Mouse (Mus musculus) lung, embryonic 14.5 days (tissue): ENCODE data around the gene Card19. TPM values are rescaled to one million over a fixed set of nuclear protein-coding genes. Genes with fewer than 3 reads are reported as not detected.

Experiments
- ATAC-seq: fragments of 200-750 bp; cut with Nextera tagmentation; 2 replicates; pipeline ENCODE4 v1.8.0; 2017; ENCODE audit warnings: mild to moderate bottlenecking, moderate TSS enrichment, moderate library complexity; ENCODE audit not compliant: insufficient read depth
- DNase-seq: peaks from one replicate; pipeline ENCODE4 v3.0.0-alpha.2; 2015
- H3K27ac ChIP-seq: fragments of 300-500 bp; sonication (generic); 2 replicates; pipeline ENCODE4 v1.5.1; 2014; ENCODE audit warnings: low read depth, mild to moderate bottlenecking, moderate library complexity
- H3K27me3 ChIP-seq: fragments of 300-500 bp; sonication (generic); 2 replicates; pipeline ENCODE4 v1.6.1; 2014; ENCODE audit warnings: low read length, control low read depth; ENCODE audit not compliant: insufficient read depth
- H3K36me3 ChIP-seq: fragments of 300-500 bp; sonication (generic); 2 replicates; pipeline ENCODE4 v1.6.1; 2014; ENCODE audit warnings: control low read depth; ENCODE audit not compliant: insufficient read depth
- H3K4me1 ChIP-seq: fragments of 300-500 bp; sonication (generic); 2 replicates; pipeline ENCODE4 v1.6.1; 2014; ENCODE audit warnings: antibody characterized with exemption, control low read depth; ENCODE audit not compliant: insufficient read depth
- H3K4me2 ChIP-seq: fragments of 300-500 bp; sonication (generic); 2 replicates; pipeline ENCODE4 v1.6.1; 2014; ENCODE audit warnings: mild to moderate bottlenecking
- H3K4me3 ChIP-seq: fragments of 300-500 bp; sonication (generic); 2 replicates; pipeline ENCODE4 v1.5.1; 2014; ENCODE audit warnings: low read depth, low read length
- H3K9ac ChIP-seq: fragments of 300-500 bp; sonication (generic); 2 replicates; pipeline ENCODE4 v1.6.1; 2014
- H3K9me3 ChIP-seq: fragments of 300-500 bp; sonication (generic); 2 replicates; pipeline ENCODE4 v1.6.1; 2016; ENCODE audit warnings: low read depth, low read length, control low read depth
- CTCF ChIP-seq: IDR thresholded peaks from 2 replicates; pipeline ENCODE4 v1.5.1; 2016; ENCODE audit warnings: antibody characterized with exemption, low read depth
- WGBS: fragments of 180-500 bp; shearing (Covaris S2); extraction: QIAGEN DNeasy Blood & Tissue Kit; methylation state at CpG from one replicate; pipeline ENCODE4 v1.1.7; 2014; 5-methylcytosine and 5-hydroxymethylcytosine counted together
- polyA plus RNA-seq: library from polyadenylated mRNA; unstranded; fragments of >200 nt; fragmentation: Nextera tagmentation; extraction: Ambion mirVana; gene quantifications from 2 replicates; pipeline ENCODE4 v1.2.1, GENCODE M21; 2014

Card19 gene
- polyA plus RNA-seq, 1 experiment from 2014 or later = 47.9 TPM

DNA sequence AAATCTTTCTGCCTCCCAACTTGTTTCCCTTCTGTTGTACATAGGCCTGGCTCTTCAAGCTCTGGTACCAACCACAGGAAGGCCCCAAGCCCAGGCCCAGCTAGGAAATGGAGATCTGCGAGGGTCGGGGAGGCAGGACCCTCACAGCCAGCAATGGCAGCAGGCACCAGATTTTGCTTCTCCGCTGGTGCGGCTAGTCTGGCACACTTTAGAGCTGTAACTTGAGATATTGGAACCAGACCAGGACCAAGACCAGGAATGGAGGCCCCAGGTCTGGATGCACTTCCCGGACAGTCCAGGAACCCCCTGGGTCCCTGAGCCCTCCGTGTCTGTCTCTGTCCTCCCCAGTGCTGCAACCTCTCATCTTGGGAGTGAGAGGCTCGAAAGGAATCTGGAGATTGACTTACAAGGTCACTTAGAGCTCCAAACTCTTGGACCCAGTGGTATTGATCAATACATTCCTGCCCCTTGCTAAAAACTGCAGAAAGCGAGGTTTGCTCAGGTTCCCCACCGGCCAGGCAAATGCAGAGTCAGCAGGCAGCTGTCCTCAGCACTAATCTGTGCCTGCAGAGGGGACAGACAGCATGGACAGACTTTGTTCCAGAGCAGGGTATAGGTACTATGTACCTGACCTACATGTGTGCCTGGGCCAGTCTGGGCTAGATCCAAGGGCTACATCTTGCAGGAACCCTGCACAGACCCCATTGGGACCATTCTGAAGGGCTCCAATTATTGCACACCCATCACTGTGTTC is 1.1 kb upstream of the Card19 start:
- no peaks in the 10 kb centered on the region for H3K27me3 ChIP-seq
- peaks cover 13% of the 10 kb centered on the region; the same call in 1 of the 2 replicates for H3K4me1 ChIP-seq
- H3K9me3 ChIP-seq = no peaks in the 10 kb centered on the region
- no peak overlapping the region for H3K9ac ChIP-seq
- ATAC-seq = peak; percentile 22; the same call in 1 of the 2 replicates
- H3K27ac ChIP-seq = no peak overlapping the region
- no peak for TF ChIP-seq CTCF
- peak overlapping the region; percentile 84 for H3K4me2 ChIP-seq
- peak; percentile 36 for DNase-seq
- H3K36me3 ChIP-seq = no peaks in the 10 kb centered on the region
- no peak overlapping the region for H3K4me3 ChIP-seq
- WGBS = 48% methylated on average over 9 of the region's 9 CpGs

DNA sequence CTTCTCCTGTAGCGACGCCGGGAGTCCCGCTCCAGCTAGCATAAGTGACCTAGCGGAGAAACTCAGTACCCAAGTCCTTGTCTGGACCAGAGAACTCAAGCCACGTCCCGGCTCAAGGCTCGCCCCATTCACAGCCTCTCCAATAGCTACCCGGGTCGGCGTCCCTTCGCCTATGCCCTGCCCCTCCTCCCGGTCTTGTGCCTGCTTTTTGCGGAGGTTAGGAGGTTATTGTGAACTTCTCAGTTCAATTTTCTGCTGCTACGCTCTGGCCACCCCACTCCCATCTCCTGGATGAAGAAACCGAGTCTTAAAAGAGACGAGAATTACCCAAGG is 349 bp upstream of the Card19 start:
- Histone ChIP-seq H3K4me2 (peak overlapping the region; percentile 84), H3K9ac (peak overlapping the region; percentile 80), H3K4me1 (peaks cover 15% of the 10 kb centered on the region; the same call in 1 of the 2 replicates), H3K27ac (peak overlapping the region; percentile 80), H3K9me3 (no peaks in the 10 kb centered on the region), H3K36me3 (no peaks in the 10 kb centered on the region), H3K4me3 (peak overlapping the region; percentile 84), H3K27me3 (no peaks in the 10 kb centered on the region)
- ATAC-seq (no peak; the same call in 1 of the 2 replicates), DNase-seq (no peak)
- WGBS = 6% methylated on average over 17 of the region's 17 CpGs
- no peak for TF ChIP-seq CTCF

DNA sequence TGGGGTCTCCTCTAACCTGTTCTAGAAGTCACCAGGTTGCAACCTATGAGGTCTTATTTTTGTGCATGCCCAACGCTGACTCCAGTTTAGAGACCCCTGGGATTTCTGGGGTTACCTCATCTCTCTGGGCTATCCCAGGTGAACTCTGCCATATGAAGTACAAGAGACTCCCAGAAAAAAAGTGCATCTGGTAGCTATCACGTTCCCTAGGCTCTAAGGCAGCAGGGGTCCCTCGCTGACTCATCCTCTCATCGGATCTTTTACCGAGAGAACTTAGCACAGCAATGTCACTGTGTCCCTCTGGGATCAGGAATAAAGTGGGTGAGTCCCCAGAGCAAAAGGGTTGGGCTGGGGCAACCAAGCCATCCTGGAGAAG is 721 bp downstream of the Card19 start:
- Histone ChIP-seq H3K9me3 (no peaks in the 10 kb centered on the region), H3K4me3 (peak overlapping the region; percentile 84), H3K4me2 (peak overlapping the region; percentile 84), H3K9ac (peak overlapping the region; percentile 80), H3K36me3 (no peaks in the 10 kb centered on the region), H3K27ac (peak overlapping the region; percentile 67), H3K27me3 (no peaks in the 10 kb centered on the region), H3K4me1 (peaks cover 15% of the 10 kb centered on the region; the same call in 1 of the 2 replicates)
- ATAC-seq (no peak), DNase-seq (no peak)
- WGBS = 6% methylated on average over 5 of the region's 5 CpGs
- TF ChIP-seq CTCF = no peak

DNA sequence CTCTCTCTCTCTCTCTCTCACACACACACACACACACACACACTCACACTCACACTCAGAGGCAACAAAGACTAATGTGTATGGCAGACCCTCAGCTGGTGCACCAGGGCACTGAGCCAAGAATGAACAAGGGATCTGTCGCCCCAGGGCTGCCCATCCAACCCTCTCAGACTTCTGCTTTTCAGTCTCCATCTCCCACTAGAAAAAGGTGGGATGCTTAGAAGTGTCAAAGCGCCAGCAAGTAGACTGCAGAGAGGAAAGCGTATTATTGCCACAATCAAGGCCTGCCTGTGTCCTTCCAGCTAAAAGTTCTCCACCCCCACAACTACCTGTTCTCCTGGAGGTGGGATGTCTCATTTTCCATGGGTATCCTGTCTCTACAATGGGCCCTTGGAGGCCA is 1.4 kb downstream of the Card19 start:
- TF ChIP-seq CTCF = no peak
- H3K27me3 ChIP-seq = no peaks in the 10 kb centered on the region
- peak overlapping the region; percentile 84; the same call in 1 of the 2 replicates for H3K4me3 ChIP-seq
- no peak overlapping the region for H3K9ac ChIP-seq
- no peak overlapping the region for H3K27ac ChIP-seq
- peaks cover 15% of the 10 kb centered on the region; the same call in 1 of the 2 replicates for H3K4me1 ChIP-seq
- H3K9me3 ChIP-seq = no peaks in the 10 kb centered on the region
- DNase-seq = no peak
- peak overlapping the region; percentile 84 for H3K4me2 ChIP-seq
- H3K36me3 ChIP-seq = no peaks in the 10 kb centered on the region
- 71% methylated on average over 3 of the region's 3 CpGs for WGBS
- no peak for ATAC-seq

DNA sequence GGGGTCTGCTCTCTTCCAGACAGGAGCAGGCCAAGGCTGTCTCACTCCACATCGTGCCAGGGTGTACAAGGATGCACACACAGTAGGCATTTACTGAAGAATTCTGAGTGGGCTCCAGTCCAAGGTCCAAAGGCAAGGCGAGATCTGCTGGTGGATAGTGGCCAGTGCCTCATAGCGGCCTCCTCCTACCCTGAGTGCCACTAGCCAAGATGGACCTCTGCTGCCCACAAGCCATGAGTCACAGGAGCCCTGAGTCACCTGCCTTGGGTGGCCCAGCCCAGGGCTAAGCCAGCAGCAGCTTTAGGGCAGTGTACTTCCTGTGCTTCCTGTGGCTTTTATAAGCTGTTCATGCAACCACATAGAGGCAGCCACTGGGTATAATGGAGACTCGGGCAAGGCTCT is 2.3 kb downstream of the Card19 start:
- 0 out of 2 replicates have a peak overlapping the region, but pooled peaks have one; percentile 10 for H3K4me2 ChIP-seq
- H3K9ac ChIP-seq = no peak overlapping the region
- peaks cover 15% of the 10 kb centered on the region; the same call in 1 of the 2 replicates for H3K4me1 ChIP-seq
- no peak overlapping the region for H3K4me3 ChIP-seq
- no peak for DNase-seq
- H3K27ac ChIP-seq = no peak overlapping the region
- no peak for TF ChIP-seq CTCF
- H3K36me3 ChIP-seq = no peaks in the 10 kb centered on the region
- H3K9me3 ChIP-seq = no peaks in the 10 kb centered on the region
- no peaks in the 10 kb centered on the region for H3K27me3 ChIP-seq
- 62% methylated on average over 4 of the region's 4 CpGs for WGBS
- no peak for ATAC-seq

DNA sequence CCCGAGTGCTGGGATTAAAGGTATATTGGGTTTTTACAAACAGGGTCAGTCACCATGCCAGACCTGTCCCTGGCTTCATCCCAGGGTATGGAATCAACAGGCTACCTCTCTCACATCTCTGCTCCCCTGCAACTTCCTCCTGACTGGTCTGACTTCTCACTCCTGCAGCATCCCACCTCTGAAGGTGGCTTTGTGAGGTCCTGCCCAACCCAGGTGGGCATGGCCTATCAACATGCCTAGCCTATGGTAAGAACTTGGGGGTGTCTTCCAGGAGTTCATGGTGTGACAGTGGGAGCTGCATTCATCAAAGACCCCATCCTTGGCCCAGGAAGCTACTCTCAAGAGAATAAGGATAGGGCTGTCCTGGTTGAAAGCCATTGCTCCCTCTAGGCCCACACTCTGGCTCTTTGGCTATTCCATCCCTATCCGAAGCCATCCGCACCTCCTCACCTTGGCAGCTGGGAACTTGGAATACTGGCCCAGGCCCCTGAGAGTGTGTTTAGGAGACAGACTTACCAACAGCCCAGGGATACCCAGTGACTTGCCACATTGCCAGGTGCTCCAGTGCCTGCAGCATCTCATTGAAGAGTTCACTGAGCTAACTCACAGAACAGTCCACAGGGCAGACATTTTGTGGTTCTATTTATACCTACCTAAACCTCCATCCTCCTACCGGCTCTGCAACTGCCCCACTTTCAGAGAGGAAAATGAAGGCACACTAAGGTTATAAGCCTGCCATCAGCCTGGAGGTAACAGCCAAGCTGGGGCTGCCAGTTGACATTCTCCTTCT is 2.9 kb downstream of the Card19 start:
- TF ChIP-seq CTCF = no peak
- 80% methylated on average over 4 of the region's 4 CpGs for WGBS
- Histone ChIP-seq H3K4me3 (no peak overlapping the region), H3K9me3 (no peaks in the 10 kb centered on the region), H3K9ac (no peak overlapping the region), H3K4me2 (no peak overlapping the region), H3K27me3 (no peaks in the 10 kb centered on the region), H3K36me3 (no peaks in the 10 kb centered on the region), H3K27ac (no peak overlapping the region), H3K4me1 (peaks cover 15% of the 10 kb centered on the region; the same call in 1 of the 2 replicates)
- ATAC-seq = no peak
- DNase-seq = no peak

DNA sequence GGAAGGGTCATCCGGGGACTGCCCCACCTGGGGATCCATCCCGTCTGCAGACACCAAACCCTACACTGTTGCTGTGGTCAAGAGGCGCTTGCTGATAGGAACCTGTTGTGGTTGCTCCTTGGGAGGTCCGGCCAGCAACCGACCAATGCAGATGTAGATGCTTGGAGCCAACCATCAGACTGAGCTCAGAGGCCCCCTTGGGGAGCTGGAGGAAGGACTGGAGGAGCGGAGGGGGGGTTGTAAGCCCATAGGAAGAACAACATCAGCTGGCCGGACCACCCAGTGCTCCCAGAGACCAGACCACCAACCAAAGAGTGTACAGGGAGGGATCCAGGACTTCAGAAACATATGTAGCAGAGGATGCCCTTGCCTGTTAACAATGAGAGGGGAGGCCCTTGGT is 6.5 kb downstream of the Card19 start:
- peak; percentile 18; the same call in 1 of the 2 replicates for ATAC-seq
- H3K36me3 ChIP-seq = peaks cover 6% of the 10 kb centered on the region; the same call in 1 of the 2 replicates
- H3K27me3 ChIP-seq = no peaks in the 10 kb centered on the region
- H3K27ac ChIP-seq = no peak overlapping the region
- H3K9me3 ChIP-seq = no peaks in the 10 kb centered on the region
- H3K9ac ChIP-seq = no peak overlapping the region
- DNase-seq = peak; percentile 28
- no peak for TF ChIP-seq CTCF
- H3K4me2 ChIP-seq = no peak overlapping the region
- 0 out of 2 replicates have a peak, but pooled peaks cover 12% of the 10 kb centered on the region for H3K4me1 ChIP-seq
- 37% methylated on average over 7 of the region's 7 CpGs for WGBS
- no peak overlapping the region for H3K4me3 ChIP-seq
